Mouse (Mus musculus): ENCODE results near the gene Hsd3b7. TPM values are rescaled to one million over a fixed set of nuclear protein-coding genes. Genes with fewer than 3 reads are reported as not detected.
A peak's percentile ranks its signal among the peaks of the same experiment; 100 is the strongest.

The Hsd3b7 gene
- 7.1 and 8.4 TPM in 2 replicates for total RNA-seq (2014; rRNA removed)
- polyA plus RNA-seq (2015; fragmentation: Nextera tagmentation; extraction: Ambion mirVana): 8.4 and 8.7 TPM in 2 replicates

- WGBS: 21% methylated on average over 5 of the region's 6 CpGs
- Histone ChIP-seq H3K9me3 (ENCODE audit: low read length) (no peaks in the 10 kb centered on the region), H3K9ac (0 out of 2 replicates have a peak within 1 kb of the TSS, but pooled peaks have one; percentile 34), H3K27ac (ENCODE audit: low read depth, low read length) (no peak within 1 kb of the TSS), H3K27me3 (ENCODE audit: insufficient read depth, low read length) (no peaks in the 10 kb centered on the region), H3K4me3 (ENCODE audit: low read depth, low read length) (no peak within 1 kb of the TSS), H3K36me3 (ENCODE audit: insufficient read depth) (peaks cover 64% of the 10 kb centered on the region), H3K4me2 (ENCODE audit: low read depth) (0 out of 2 replicates have a peak within 1 kb of the TSS, but pooled peaks have one; percentile 17), H3K4me1 (ENCODE audit: insufficient read depth) (no peaks in the 10 kb centered on the region)
- ATAC-seq: peak; percentile 81
- peak; percentile 86 for DNase-seq
- peak; percentile 98 for TF ChIP-seq CTCF (IDR thresholded peaks at IDR 0.05; ENCODE audit: low read depth)
Measured at GRCm38 (mm10) chr7:127800435-127801009, at the start of gene Hsd3b7. TSS of gene Hsd3b7 (plus strand) at chr7:127800604.

GRCm38 (mm10) chr7:127751619-127752018 is 48.8 kb upstream of the Hsd3b7 start:
- no peak overlapping the region for H3K4me2 ChIP-seq (ENCODE audit: low read depth)
- peaks cover 3% of the 10 kb centered on the region; the same call in 1 of the 2 replicates for H3K4me1 ChIP-seq (ENCODE audit: insufficient read depth)
- whole genome bisulfite sequencing: 94% methylated on average over 5 of the region's 5 CpGs
- no peak for DNase-seq
- H3K27me3 ChIP-seq (ENCODE audit: insufficient read depth, low read length): no peaks in the 10 kb centered on the region
- no peak overlapping the region for H3K9ac ChIP-seq
- ATAC-seq: no peak
- H3K9me3 ChIP-seq (ENCODE audit: low read length): no peaks in the 10 kb centered on the region
- H3K27ac ChIP-seq (ENCODE audit: low read depth, low read length): no peak overlapping the region
- TF ChIP-seq CTCF (IDR thresholded peaks at IDR 0.05; ENCODE audit: low read depth): no peak
- H3K4me3 ChIP-seq (ENCODE audit: low read depth, low read length): no peak overlapping the region
- H3K36me3 ChIP-seq (ENCODE audit: insufficient read depth): peaks cover 63% of the 10 kb centered on the region

- no peak for TF ChIP-seq CTCF (IDR thresholded peaks at IDR 0.05; ENCODE audit: low read depth)
- DNase-seq: no peak
- 94% methylated on average over 27 of the region's 27 CpGs for WGBS
- no peaks in the 10 kb centered on the region for H3K27me3 ChIP-seq (ENCODE audit: insufficient read depth, low read length)
- no peak overlapping the region for H3K27ac ChIP-seq (ENCODE audit: low read depth, low read length)
- peaks cover 3% of the 10 kb centered on the region; the same call in 1 of the 2 replicates for H3K4me1 ChIP-seq (ENCODE audit: insufficient read depth)
- no peak overlapping the region for H3K4me3 ChIP-seq (ENCODE audit: low read depth, low read length)
- ATAC-seq: no peak
- no peak overlapping the region for H3K4me2 ChIP-seq (ENCODE audit: low read depth)
- H3K36me3 ChIP-seq (ENCODE audit: insufficient read depth): peaks cover 63% of the 10 kb centered on the region
- H3K9me3 ChIP-seq (ENCODE audit: low read length): no peaks in the 10 kb centered on the region
- H3K9ac ChIP-seq: no peak overlapping the region
Measured at GRCm38 (mm10) chr7:127752069-127752468, 48.3 kb upstream of the Hsd3b7 start.

GRCm38 (mm10) chr7:127753158-127753557 is 47.2 kb upstream of the Hsd3b7 start:
- Histone ChIP-seq H3K27me3 (ENCODE audit: insufficient read depth, low read length) (no peaks in the 10 kb centered on the region), H3K4me1 (ENCODE audit: insufficient read depth) (no peaks in the 10 kb centered on the region), H3K4me2 (ENCODE audit: low read depth) (no peak overlapping the region), H3K27ac (ENCODE audit: low read depth, low read length) (no peak overlapping the region), H3K36me3 (ENCODE audit: insufficient read depth) (peaks cover 74% of the 10 kb centered on the region), H3K9me3 (ENCODE audit: low read length) (no peaks in the 10 kb centered on the region), H3K4me3 (ENCODE audit: low read depth, low read length) (no peak overlapping the region), H3K9ac (no peak overlapping the region)
- ATAC-seq (no peak), DNase-seq (no peak)
- 78% methylated on average over 5 of the region's 5 CpGs for WGBS
- no peak for TF ChIP-seq CTCF (IDR thresholded peaks at IDR 0.05; ENCODE audit: low read depth)

GRCm38 (mm10) chr7:127753741-127754140 is 46.7 kb upstream of the Hsd3b7 start:
- WGBS: 90% methylated on average over 7 of the region's 7 CpGs
- Histone ChIP-seq H3K4me2 (ENCODE audit: low read depth) (no peak overlapping the region), H3K9ac (no peak overlapping the region), H3K27ac (ENCODE audit: low read depth, low read length) (no peak overlapping the region), H3K4me3 (ENCODE audit: low read depth, low read length) (no peak overlapping the region), H3K4me1 (ENCODE audit: insufficient read depth) (no peaks in the 10 kb centered on the region), H3K27me3 (ENCODE audit: insufficient read depth, low read length) (no peaks in the 10 kb centered on the region), H3K36me3 (ENCODE audit: insufficient read depth) (peaks cover 78% of the 10 kb centered on the region), H3K9me3 (ENCODE audit: low read length) (no peaks in the 10 kb centered on the region)
- DNase-seq: no peak
- ATAC-seq: no peak
- no peak for TF ChIP-seq CTCF (IDR thresholded peaks at IDR 0.05; ENCODE audit: low read depth)

GRCm38 (mm10) chr7:127759716-127760115 is 40.7 kb upstream of the Hsd3b7 start:
- H3K4me1 ChIP-seq (ENCODE audit: insufficient read depth): no peaks in the 10 kb centered on the region
- H3K27me3 ChIP-seq (ENCODE audit: insufficient read depth, low read length): no peaks in the 10 kb centered on the region
- no peak for DNase-seq
- H3K36me3 ChIP-seq (ENCODE audit: insufficient read depth): peaks cover 55% of the 10 kb centered on the region
- no peak overlapping the region for H3K4me2 ChIP-seq (ENCODE audit: low read depth)
- no peak overlapping the region for H3K9ac ChIP-seq
- WGBS: 79% methylated on average over 6 of the region's 6 CpGs
- no peak overlapping the region for H3K27ac ChIP-seq (ENCODE audit: low read depth, low read length)
- no peaks in the 10 kb centered on the region for H3K9me3 ChIP-seq (ENCODE audit: low read length)
- TF ChIP-seq CTCF (IDR thresholded peaks at IDR 0.05; ENCODE audit: low read depth): no peak
- H3K4me3 ChIP-seq (ENCODE audit: low read depth, low read length): no peak overlapping the region
- no peak for ATAC-seq

GRCm38 (mm10) chr7:127760478-127760877 is 39.9 kb upstream of the Hsd3b7 start:
- no peak overlapping the region for H3K27ac ChIP-seq (ENCODE audit: low read depth, low read length)
- H3K36me3 ChIP-seq (ENCODE audit: insufficient read depth): peaks cover 58% of the 10 kb centered on the region
- no peaks in the 10 kb centered on the region for H3K27me3 ChIP-seq (ENCODE audit: insufficient read depth, low read length)
- no peak for TF ChIP-seq CTCF (IDR thresholded peaks at IDR 0.05; ENCODE audit: low read depth)
- ATAC-seq (no peak), DNase-seq (no peak)
- no peak overlapping the region for H3K4me2 ChIP-seq (ENCODE audit: low read depth)
- H3K4me3 ChIP-seq (ENCODE audit: low read depth, low read length): no peak overlapping the region
- no peaks in the 10 kb centered on the region for H3K9me3 ChIP-seq (ENCODE audit: low read length)
- H3K4me1 ChIP-seq (ENCODE audit: insufficient read depth): no peaks in the 10 kb centered on the region
- no peak overlapping the region for H3K9ac ChIP-seq
- 85% methylated on average over 3 of the region's 3 CpGs for WGBS

Measured in forebrain, postnatal 0 days (tissue).